Mouse (Mus musculus) hindbrain, embryonic 14.5 days (tissue): Measurements from ENCODE around the gene Ccdc59. TPM values are rescaled to one million over a fixed set of nuclear protein-coding genes. Genes with fewer than 3 reads are reported as not detected.

ENCODE experiments used
- ATAC-seq: fragments of 200-750 bp; cut with Nextera tagmentation; 2 replicates; pipeline ENCODE4 v1.8.0; 2017; ENCODE audit warnings: moderate number of reproducible peaks, mild to moderate bottlenecking, moderate TSS enrichment, moderate library complexity; ENCODE audit not compliant: low FRiP score
- DNase-seq: peaks from one replicate; pipeline ENCODE4 v3.0.0-alpha.2; 2015; ENCODE audit warnings: low spot score
- H3K27ac ChIP-seq: fragments of 300-500 bp; sonication (generic); 2 replicates; pipeline ENCODE4 v1.5.1; 2014; ENCODE audit warnings: mild to moderate bottlenecking, moderate library complexity
- H3K27me3 ChIP-seq: fragments of 300-500 bp; sonication (generic); 2 replicates; pipeline ENCODE4 v1.6.1; 2014; ENCODE audit warnings: mild to moderate bottlenecking, low read length, mixed read lengths; ENCODE audit not compliant: control insufficient read depth, insufficient read depth
- H3K36me3 ChIP-seq: fragments of 300-500 bp; sonication (generic); replicated peaks from 2 replicates; pipeline ENCODE4 v1.6.1; 2014; ENCODE audit not compliant: control insufficient read depth, insufficient read depth
- H3K4me1 ChIP-seq: fragments of 300-500 bp; sonication (generic); replicated peaks from 2 replicates; pipeline ENCODE4 v1.6.1; 2014; ENCODE audit warnings: antibody characterized with exemption, low read length, mixed read lengths; ENCODE audit not compliant: control insufficient read depth, insufficient read depth
- H3K4me2 ChIP-seq: fragments of 300-500 bp; sonication (generic); replicated peaks from 2 replicates; pipeline ENCODE4 v1.6.1; 2014; ENCODE audit warnings: mild to moderate bottlenecking, moderate library complexity
- H3K4me3 ChIP-seq: fragments of 300-500 bp; sonication (generic); replicated peaks from 2 replicates; pipeline ENCODE4 v1.5.1; 2014; ENCODE audit warnings: mild to moderate bottlenecking, low read length
- H3K9ac ChIP-seq: fragments of 300-500 bp; sonication (generic); 2 replicates; pipeline ENCODE4 v1.6.1; 2014
- H3K9me3 ChIP-seq: fragments of 300-500 bp; sonication (generic); 2 replicates; pipeline ENCODE4 v1.6.1; 2016; ENCODE audit warnings: low read length; ENCODE audit not compliant: control insufficient read depth
- WGBS: fragments of 180-500 bp; shearing (Covaris S2); extraction: QIAGEN DNeasy Blood & Tissue Kit; methylation state at CpG from one replicate; pipeline ENCODE4 v1.1.7; 2014; 5-methylcytosine and 5-hydroxymethylcytosine counted together
- polyA plus RNA-seq: library from polyadenylated mRNA; unstranded; fragments of >200 nt; fragmentation: Nextera tagmentation; extraction: Ambion mirVana; gene quantifications from 2 replicates; pipeline ENCODE4 v1.2.1, GENCODE M21; 2014

The Ccdc59 gene
- 37.7 and 39.1 TPM in 2 replicates for polyA plus RNA-seq

- Histone ChIP-seq H3K4me2 (peak within 1 kb of the TSS; percentile 89), H3K27ac (peak within 1 kb of the TSS; percentile 98), H3K9me3 (no peaks in the 10 kb centered on the region), H3K9ac (peak within 1 kb of the TSS; percentile 81), H3K36me3 (peaks cover 34% of the 10 kb centered on the region), H3K4me1 (peaks cover 8% of the 10 kb centered on the region), H3K4me3 (peak within 1 kb of the TSS; percentile 92), H3K27me3 (no peaks in the 10 kb centered on the region)
- under 1% methylated on average over 86 of the region's 90 CpGs for WGBS
- ATAC-seq (peak; percentile 99), DNase-seq (peak; percentile 98)
These were observed at the start of gene Ccdc59, which contains the start of gene Mettl25 for GRCm38 (mm10) chr10:105840928-105841888. TSS of gene Ccdc59 (plus strand) at chr10:105841067. TSS of gene Mettl25 (minus strand) at chr10:105841380.

GRCm38 (mm10) chr10:105793776-105794552 is 46.9 kb upstream of the Ccdc59 start:
- 79% methylated on average over 15 of the region's 15 CpGs for WGBS
- no peak for ATAC-seq
- H3K9ac ChIP-seq: no peak overlapping the region

GRCm38 (mm10) chr10:105797250-105797924 is 43.5 kb upstream of the Ccdc59 start:
- Histone ChIP-seq H3K27ac (no peak overlapping the region), H3K9ac (no peak overlapping the region), H3K4me2 (no peak overlapping the region), H3K27me3 (no peaks in the 10 kb centered on the region), H3K4me3 (no peak overlapping the region), H3K4me1 (no peaks in the 10 kb centered on the region), H3K36me3 (0 out of 2 replicates have a peak, but pooled peaks cover 4% of the 10 kb centered on the region), H3K9me3 (no peaks in the 10 kb centered on the region)
- DNase-seq (no peak), ATAC-seq (no peak)
- 84% methylated on average over 8 of the region's 8 CpGs for WGBS

More at GRCm38 (mm10) chr10:105793776-105794552, 46.9 kb upstream of the Ccdc59 start:
- H3K36me3 ChIP-seq: 0 out of 2 replicates have a peak, but pooled peaks cover 4% of the 10 kb centered on the region
- H3K27ac ChIP-seq: no peak overlapping the region
- DNase-seq: no peak
- H3K4me2 ChIP-seq: no peak overlapping the region
- no peak overlapping the region for H3K4me3 ChIP-seq
- no peaks in the 10 kb centered on the region for H3K9me3 ChIP-seq
- H3K27me3 ChIP-seq: no peaks in the 10 kb centered on the region
- no peaks in the 10 kb centered on the region for H3K4me1 ChIP-seq

GRCm38 (mm10) chr10:105801147-105801546 is 39.7 kb upstream of the Ccdc59 start:
- Histone ChIP-seq H3K4me3 (no peak overlapping the region), H3K4me1 (no peaks in the 10 kb centered on the region), H3K27ac (no peak overlapping the region), H3K9me3 (no peaks in the 10 kb centered on the region), H3K27me3 (no peaks in the 10 kb centered on the region), H3K4me2 (no peak overlapping the region), H3K36me3 (no peaks in the 10 kb centered on the region), H3K9ac (no peak overlapping the region)
- 86% methylated on average over 6 of the region's 6 CpGs for WGBS
- DNase-seq (no peak), ATAC-seq (no peak)

GRCm38 (mm10) chr10:105802132-105802531 is 38.7 kb upstream of the Ccdc59 start:
- no peaks in the 10 kb centered on the region for H3K27me3 ChIP-seq
- H3K4me2 ChIP-seq: no peak overlapping the region
- no peak overlapping the region for H3K4me3 ChIP-seq
- DNase-seq (no peak), ATAC-seq (no peak)
- H3K9ac ChIP-seq: no peak overlapping the region
- no peaks in the 10 kb centered on the region for H3K4me1 ChIP-seq
- no peak overlapping the region for H3K27ac ChIP-seq
- WGBS: 92% methylated on average over 6 of the region's 6 CpGs
- no peaks in the 10 kb centered on the region for H3K9me3 ChIP-seq
- H3K36me3 ChIP-seq: no peaks in the 10 kb centered on the region

GRCm38 (mm10) chr10:105803461-105803860 is 37.4 kb upstream of the Ccdc59 start:
- Histone ChIP-seq H3K4me2 (no peak overlapping the region), H3K4me1 (no peaks in the 10 kb centered on the region), H3K4me3 (no peak overlapping the region), H3K27me3 (no peaks in the 10 kb centered on the region), H3K9me3 (no peaks in the 10 kb centered on the region), H3K36me3 (no peaks in the 10 kb centered on the region), H3K9ac (no peak overlapping the region), H3K27ac (no peak overlapping the region)
- ATAC-seq (no peak), DNase-seq (no peak)
- 87% methylated on average over 2 of the region's 2 CpGs for WGBS

- Histone ChIP-seq H3K36me3 (no peaks in the 10 kb centered on the region), H3K4me3 (no peak overlapping the region), H3K9ac (no peak overlapping the region), H3K9me3 (no peaks in the 10 kb centered on the region), H3K27me3 (no peaks in the 10 kb centered on the region), H3K4me1 (no peaks in the 10 kb centered on the region), H3K4me2 (no peak overlapping the region), H3K27ac (no peak overlapping the region)
- DNase-seq (no peak), ATAC-seq (no peak)
- WGBS: 88% methylated on average over 7 of the region's 7 CpGs
These were observed 34.4 kb upstream of the Ccdc59 start for GRCm38 (mm10) chr10:105806259-105807010.

GRCm38 (mm10) chr10:105834627-105835228 is 6.1 kb upstream of the Ccdc59 start:
- no peaks in the 10 kb centered on the region for H3K27me3 ChIP-seq
- no peak overlapping the region for H3K9ac ChIP-seq
- H3K9me3 ChIP-seq: no peaks in the 10 kb centered on the region
- DNase-seq: peak; percentile 54
- peak; percentile 48; the same call in 1 of the 2 replicates for ATAC-seq
- no peak overlapping the region for H3K4me3 ChIP-seq
- H3K27ac ChIP-seq: no peak overlapping the region
- H3K4me1 ChIP-seq: no peaks in the 10 kb centered on the region
- H3K4me2 ChIP-seq: no peak overlapping the region
- no peaks in the 10 kb centered on the region for H3K36me3 ChIP-seq
- WGBS: 63% methylated on average over 10 of the region's 10 CpGs
